ENCODE assay signal across 36 mouse cellular contexts in genomic region chr12:8939490-8939889, GRCm38 (mm10). TPM values are rescaled to one million over a fixed set of nuclear protein-coding genes. Genes with fewer than 3 reads are reported as not detected.
"Had no signal": no experiment of that assay in that cellular context is flagged by ENCODE, and none has a peak within 500 bp of the region (broad histone marks: within the 10 kb centered on the region; RNA-seq: fewer than 3 reads in every experiment).

No protein-coding gene starts in this region.

- H3K27ac ChIP-seq: left cerebral cortex, adult 2 months; limb, embryonic 10.5 days; limb, embryonic 13.5 days; limb, embryonic 15.5 days; liver, embryonic 12.5 days; liver, embryonic 13.5 days; liver, embryonic 14.5 days; liver, embryonic 15.5 days; lung, embryonic 15.5 days; macrophage; midbrain, embryonic 10.5 days; midbrain, embryonic 12.5 days; midbrain, embryonic 13.5 days; midbrain, embryonic 15.5 days; neural tube, embryonic 12.5 days had no signal

- H3K27me3 ChIP-seq: limb, embryonic 12.5 days; limb, embryonic 13.5 days; limb, embryonic 15.5 days; liver, embryonic 12.5 days; liver, embryonic 13.5 days; liver, embryonic 15.5 days; lung, embryonic 15.5 days; megakaryocyte, embryonic 14.5 days; midbrain, embryonic 12.5 days; midbrain, embryonic 13.5 days; midbrain, embryonic 15.5 days; neural tube, embryonic 12.5 days had no signal

- ATAC-seq: liver, embryonic 12.5 days; lung, postnatal 0 days; midbrain, embryonic 13.5 days; midbrain, embryonic 15.5 days; midbrain, embryonic 16.5 days had no signal

- H3K4me3 ChIP-seq: left cerebral cortex, adult 2 months; limb, embryonic 10.5 days; limb, embryonic 12.5 days; limb, embryonic 13.5 days; limb, embryonic 15.5 days; liver, embryonic 12.5 days; liver, embryonic 13.5 days; liver, embryonic 15.5 days; lung, embryonic 15.5 days; megakaryocyte, embryonic 14.5 days; midbrain, embryonic 10.5 days; midbrain, embryonic 12.5 days; midbrain, embryonic 13.5 days; midbrain, embryonic 15.5 days; neural tube, embryonic 12.5 days had no signal

- H3K4me2 ChIP-seq: limb, embryonic 12.5 days; limb, embryonic 13.5 days; limb, embryonic 15.5 days; liver, embryonic 11.5 days; liver, embryonic 12.5 days; liver, embryonic 13.5 days; liver, embryonic 15.5 days; lung, embryonic 14.5 days; lung, embryonic 15.5 days; midbrain, embryonic 12.5 days; midbrain, embryonic 13.5 days; midbrain, embryonic 15.5 days; neural tube, embryonic 12.5 days had no signal

- H3K9me3 ChIP-seq: limb, embryonic 10.5 days; limb, embryonic 12.5 days; limb, embryonic 13.5 days; limb, embryonic 15.5 days; liver, embryonic 12.5 days; liver, embryonic 13.5 days; liver, embryonic 15.5 days; lung, embryonic 15.5 days; megakaryocyte, embryonic 14.5 days; midbrain, embryonic 10.5 days; midbrain, embryonic 12.5 days; midbrain, embryonic 13.5 days; midbrain, embryonic 15.5 days; neural tube, embryonic 12.5 days had no signal

- H3K9ac ChIP-seq: limb, embryonic 12.5 days; limb, embryonic 13.5 days; limb, embryonic 15.5 days; liver, embryonic 12.5 days; liver, embryonic 13.5 days; liver, embryonic 14.5 days; liver, embryonic 15.5 days; lung, embryonic 14.5 days; lung, embryonic 15.5 days; midbrain, embryonic 12.5 days; midbrain, embryonic 13.5 days; midbrain, embryonic 15.5 days; neural tube, embryonic 12.5 days had no signal

- H3K4me1 ChIP-seq: limb, embryonic 10.5 days; limb, embryonic 12.5 days; liver, embryonic 13.5 days; liver, embryonic 15.5 days; lung, embryonic 15.5 days; midbrain, embryonic 10.5 days; midbrain, embryonic 12.5 days; midbrain, embryonic 13.5 days; midbrain, embryonic 15.5 days; neural tube, embryonic 12.5 days had no signal

- DNase-seq: left cerebral cortex, postnatal 4 days; liver; liver, embryonic 13.5 days; lung, adult 18-20 months; lung, adult 2 months; lung, embryonic 14.5 days; lung, postnatal 10 days; lung, postnatal 14 days; lung, postnatal 36 days; lung, postnatal 4 days; midbrain, embryonic 14.5 days had no signal

RNA-seq across cellular contexts. Expression of gene Matn3, which starts 8.2 kb away (rescaled TPM):
- total RNA-seq: left cerebral cortex, postnatal 36 days; liver, adult 2 months; megakaryocyte progenitor cell, adult 5-6 weeks; megakaryocyte, adult 5-6 weeks; megakaryocyte-erythroid progenitor cell, adult 5-6 weeks; monocyte, adult 5-6 weeks had no signal
- polyA plus RNA-seq: liver, adult 2 months; macrophage had no signal
